Comparison of ENCODE assay signal across 14 mouse cellular contexts in the genomic region with DNA sequence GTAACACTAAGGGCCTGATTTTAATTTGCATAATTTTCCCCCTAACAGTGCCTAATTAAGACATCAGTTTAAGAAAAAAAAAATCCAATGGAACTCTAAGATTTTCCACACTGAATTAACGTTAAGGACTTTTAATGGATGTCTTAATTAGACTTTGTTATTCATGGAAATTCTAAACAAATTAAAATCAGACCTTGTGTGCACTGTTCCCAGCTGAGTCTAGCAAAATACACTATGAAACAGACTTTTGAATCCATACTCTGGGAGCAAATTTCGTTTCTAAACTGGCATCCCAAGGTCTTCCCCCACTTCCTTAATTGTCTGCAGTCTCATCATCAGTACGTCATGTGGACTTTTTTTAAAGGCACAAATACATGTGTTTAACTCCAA.
"Had no signal": no experiment of that assay in that cellular context is flagged by ENCODE, and none has a peak within 500 bp of the region (broad histone marks: within the 10 kb centered on the region; RNA-seq: fewer than 3 reads in every experiment).

No protein-coding gene starts in this region.

- H3K4me1 ChIP-seq: liver, embryonic 13.5 days had no signal

- H3K9me3 ChIP-seq: liver, embryonic 13.5 days; midbrain, embryonic 12.5 days; neural tube, embryonic 12.5 days; neural tube, embryonic 15.5 days had no signal

- H3K9ac ChIP-seq: liver, embryonic 13.5 days; midbrain, embryonic 12.5 days; neural tube, embryonic 12.5 days; neural tube, embryonic 15.5 days had no signal

- H3K27ac ChIP-seq: kidney, postnatal 0 days; left cerebral cortex, adult 2 months; liver, embryonic 13.5 days; midbrain, embryonic 12.5 days; neural tube, embryonic 12.5 days; neural tube, embryonic 15.5 days had no signal

- H3K4me3 ChIP-seq: left cerebral cortex, adult 2 months; liver, embryonic 13.5 days; midbrain, embryonic 12.5 days; neural tube, embryonic 12.5 days; neural tube, embryonic 15.5 days had no signal

- H3K27me3 ChIP-seq: liver, embryonic 13.5 days; midbrain, embryonic 12.5 days; neural tube, embryonic 12.5 days; neural tube, embryonic 15.5 days had no signal

- H3K4me2 ChIP-seq: liver, embryonic 13.5 days; midbrain, embryonic 12.5 days; neural tube, embryonic 12.5 days; neural tube, embryonic 15.5 days had no signal

- DNase-seq: kidney, adult 18-20 months; kidney, adult 9 months; kidney, postnatal 25 days; liver, embryonic 13.5 days; lung, adult 2 months; lung, postnatal 14 days; lung, postnatal 4 days; thymus, adult 18-20 months; thymus, postnatal 36 days had no signal
